Mouse (Mus musculus): ENCODE results near the gene Bpifc.
"Not testable (repeated sequence)": the region's sequence is repeated elsewhere in the genome, so short reads cannot be mapped to it uniquely, and the experiment has no call there.

The Bpifc gene

GRCm38 (mm10) chr10:86011781-86012180, at the start of gene Bpifc:
Gene Bpifc (minus strand): TSS chr10:86011895.
- DNase-seq: no peak

GRCm38 (mm10) chr10:86060267-86060666, 48.6 kb upstream of the Bpifc start:
- DNase-seq: no peak

- no peak for DNase-seq
Observed at GRCm38 (mm10) chr10:86057712-86058111, 46.0 kb upstream of the Bpifc start.

- no peak for DNase-seq
Observed at GRCm38 (mm10) chr10:86057286-86057685, 45.6 kb upstream of the Bpifc start.

- no peak for DNase-seq
Observed at GRCm38 (mm10) chr10:86056297-86056903, 44.7 kb upstream of the Bpifc start.

GRCm38 (mm10) chr10:86052818-86053522, 41.3 kb upstream of the Bpifc start:
- DNase-seq: no peak

GRCm38 (mm10) chr10:86050522-86050921, 38.8 kb upstream of the Bpifc start:
- DNase-seq: no peak

- DNase-seq: no peak
Observed at GRCm38 (mm10) chr10:86047786-86048185, 36.1 kb upstream of the Bpifc start.

GRCm38 (mm10) chr10:86046371-86046770, 34.7 kb upstream of the Bpifc start:
- no peak for DNase-seq

- DNase-seq: no peak
Observed at GRCm38 (mm10) chr10:86044066-86044465, 32.4 kb upstream of the Bpifc start.

GRCm38 (mm10) chr10:86043651-86044050, 32.0 kb upstream of the Bpifc start:
- no peak for DNase-seq

- no peak for DNase-seq
Observed at GRCm38 (mm10) chr10:86034007-86034728, 22.5 kb upstream of the Bpifc start.

GRCm38 (mm10) chr10:86032517-86032916, 20.8 kb upstream of the Bpifc start:
- no peak for DNase-seq

- DNase-seq: no peak
Observed at GRCm38 (mm10) chr10:86030743-86031142, 19.0 kb upstream of the Bpifc start.

GRCm38 (mm10) chr10:86026807-86027206, 15.1 kb upstream of the Bpifc start:
- not testable (repeated sequence) for DNase-seq

GRCm38 (mm10) chr10:86026354-86026753, 14.7 kb upstream of the Bpifc start:
- no peak for DNase-seq

- DNase-seq: no peak
Observed at GRCm38 (mm10) chr10:86025906-86026305, 14.2 kb upstream of the Bpifc start.

- no peak for DNase-seq
Observed at GRCm38 (mm10) chr10:86023149-86023548, 11.5 kb upstream of the Bpifc start.

GRCm38 (mm10) chr10:86022474-86022816, 10.8 kb upstream of the Bpifc start:
- DNase-seq: no peak

- peak; percentile 85 for DNase-seq
Observed at GRCm38 (mm10) chr10:86021749-86022473, 10.2 kb upstream of the Bpifc start, which contains the start of gene Fbxo7. Gene Fbxo7 (plus strand): TSS chr10:86021972.

GRCm38 (mm10) chr10:86021408-86021748, 9.7 kb upstream of the Bpifc start:
- no peak for DNase-seq

GRCm38 (mm10) chr10:86018813-86019212, 7.1 kb upstream of the Bpifc start:
- no peak for DNase-seq

- DNase-seq: no peak
Observed at GRCm38 (mm10) chr10:86017781-86018180, 6.1 kb upstream of the Bpifc start.

Measured in cerebellum, adult 11 months (tissue).